Comparison of ENCODE assay signal across 19 mouse cellular contexts in genomic region chr2:144738576-144738975, GRCm38 (mm10).
DNase-seq lines count a peak whose midpoint lies in the region; ATAC-seq lines count a peak whose summit lies in the region.
"Had no signal": no experiment of that assay in that cellular context is flagged by ENCODE, and none has a peak within 500 bp of the region (broad histone marks: within the 10 kb centered on the region; RNA-seq: fewer than 3 reads in every experiment).

No protein-coding gene starts in this region.

- H3K9me3 ChIP-seq in limb, embryonic 12.5 days: no peaks in the 10 kb centered on the region
- H3K9me3 ChIP-seq in limb, embryonic 10.5 days (replicated peaks): no peaks in the 10 kb centered on the region
- H3K9me3 ChIP-seq: intestine, embryonic 15.5 days; midbrain, embryonic 12.5 days had no signal

- 71% methylated on average over 5 of the region's 5 CpGs for WGBS in limb, embryonic 12.5 days
- 80% methylated on average over 5 of the region's 5 CpGs for WGBS in limb, embryonic 10.5 days

- H3K36me3 ChIP-seq in limb, embryonic 12.5 days: no peaks in the 10 kb centered on the region
- H3K36me3 ChIP-seq in limb, embryonic 10.5 days: no peaks in the 10 kb centered on the region
- H3K36me3 ChIP-seq: intestine, embryonic 15.5 days; midbrain, embryonic 12.5 days had no signal

- peaks cover 32% of the 10 kb centered on the region for H3K4me1 ChIP-seq in limb, embryonic 12.5 days (replicated peaks)
- H3K4me1 ChIP-seq in limb, embryonic 10.5 days: peaks cover 5% of the 10 kb centered on the region; the same call in 1 of the 2 replicates
- H3K4me1 ChIP-seq: intestine, embryonic 15.5 days; midbrain, embryonic 12.5 days had no signal

- intact Hi-C loops in heart, postnatal 10 days (cut with DNase I): no loop called here

- no peak overlapping the region for H3K9ac ChIP-seq in limb, embryonic 12.5 days (replicated peaks)
- H3K9ac ChIP-seq: forebrain, postnatal 0 days; hindbrain, embryonic 14.5 days; intestine, embryonic 15.5 days; midbrain, embryonic 12.5 days had no signal

- no peak for ATAC-seq in limb, embryonic 12.5 days (ENCODE audit: insufficient number of reproducible peaks, insufficient read depth, low FRiP score, low TSS enrichment, low read depth)
- ATAC-seq: forebrain, postnatal 0 days; intestine, embryonic 15.5 days had no signal

- 0 out of 2 replicates have a peak overlapping the region, but pooled peaks have one; percentile 41 for H3K27ac ChIP-seq in limb, embryonic 12.5 days
- no peak overlapping the region for H3K27ac ChIP-seq in limb, embryonic 10.5 days
- H3K27ac ChIP-seq: hindbrain, embryonic 14.5 days; intestine, embryonic 15.5 days; midbrain, embryonic 12.5 days; stomach, postnatal 0 days had no signal

- no peak overlapping the region for H3K4me3 ChIP-seq in limb, embryonic 12.5 days (replicated peaks)
- H3K4me3 ChIP-seq in limb, embryonic 10.5 days: no peak overlapping the region
- H3K4me3 ChIP-seq: intestine, embryonic 15.5 days; midbrain, embryonic 12.5 days had no signal

- DNase-seq in limb, embryonic 10.5 days (ENCODE audit: low spot score): no peak
- peak; percentile 27 for DNase-seq in gastrocnemius, postnatal 10 days
- peak; percentile 68 to 71 for DNase-seq in heart, postnatal 10 days
- peak; percentile 65 for DNase-seq in skeletal muscle tissue, adult 2 months (ENCODE audit: low read depth, low spot score)
- no peak for DNase-seq in right cerebral cortex, adult 2 months (ENCODE audit: low spot score in 2 of 2)
- no peak for DNase-seq in kidney, postnatal 10 days
- DNase-seq: cerebellum, adult 8-10 months; forebrain, postnatal 0 days; kidney, adult 9 months; kidney, postnatal 36 days; layer of hippocampus, adult 9-11 months; liver; right cerebral cortex, postnatal 14 days; thymus, postnatal 25 days had no signal

- H3K27me3 ChIP-seq in limb, embryonic 12.5 days: no peaks in the 10 kb centered on the region
- H3K27me3 ChIP-seq in limb, embryonic 10.5 days (ENCODE audit: low read depth, poor library complexity, severe bottlenecking): no peaks in the 10 kb centered on the region
- H3K27me3 ChIP-seq: intestine, embryonic 15.5 days; midbrain, embryonic 12.5 days had no signal

- H3K4me2 ChIP-seq in limb, embryonic 12.5 days: no peak overlapping the region
- H3K4me2 ChIP-seq: hindbrain, embryonic 14.5 days; intestine, embryonic 15.5 days; midbrain, embryonic 12.5 days had no signal

Comparison
In these comparisons a context has a peak if more than half of its experiments do, and no peak if none do; other contexts are left out.
1. DNase-seq: peak in gastrocnemius, postnatal 10 days (single experiment), heart, postnatal 10 days (2 of 2) and skeletal muscle tissue, adult 2 months (single experiment); none in limb, embryonic 10.5 days (single experiment), right cerebral cortex, adult 2 months (0 of 2) and kidney, postnatal 10 days (single experiment).